Mouse (Mus musculus): ENCODE results near the gene Kank2.

Kank2 gene

DNA sequence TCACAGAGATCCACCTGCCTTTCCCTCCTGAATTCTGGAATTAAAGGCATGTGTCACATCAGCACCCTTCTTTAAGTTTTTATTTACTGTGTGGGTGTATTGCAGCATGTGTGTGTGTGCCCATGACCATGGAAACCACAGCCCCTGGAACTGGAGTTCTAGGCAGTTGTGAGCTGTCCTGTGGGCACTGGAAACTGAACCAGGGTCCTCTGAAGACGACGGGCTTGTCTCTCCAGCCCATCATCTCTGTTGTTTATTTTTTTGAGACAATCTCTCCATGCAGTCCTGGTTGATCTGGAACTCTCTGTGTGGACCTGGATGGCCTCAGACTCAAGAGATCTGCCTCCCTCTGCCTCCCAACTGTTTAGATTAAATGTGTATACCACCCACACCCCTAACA is 81.5 kb downstream of the Kank2 start:
- DNase-seq (ENCODE audit: low read depth): no peak
